Mouse (Mus musculus) lung, postnatal 0 days (tissue): ENCODE measurements at regions not wholly inside any gene's neighbourhood (a gene's known extent, or its start where the extent isn't known, plus 50 kb on each side); places are given as distances from the start of the nearest gene placed in this dataset.

ENCODE experiments used
- CTCF ChIP-seq: IDR thresholded peaks from 2 replicates; pipeline ENCODE4 v1.5.1; 2016; ENCODE audit warnings: antibody characterized with exemption, mild to moderate bottlenecking
- EP300 ChIP-seq: IDR thresholded peaks from 2 replicates; pipeline ENCODE4 v1.6.1; 2016; ENCODE audit warnings: antibody characterized with exemption, mild to moderate bottlenecking, control low read depth

DNA sequence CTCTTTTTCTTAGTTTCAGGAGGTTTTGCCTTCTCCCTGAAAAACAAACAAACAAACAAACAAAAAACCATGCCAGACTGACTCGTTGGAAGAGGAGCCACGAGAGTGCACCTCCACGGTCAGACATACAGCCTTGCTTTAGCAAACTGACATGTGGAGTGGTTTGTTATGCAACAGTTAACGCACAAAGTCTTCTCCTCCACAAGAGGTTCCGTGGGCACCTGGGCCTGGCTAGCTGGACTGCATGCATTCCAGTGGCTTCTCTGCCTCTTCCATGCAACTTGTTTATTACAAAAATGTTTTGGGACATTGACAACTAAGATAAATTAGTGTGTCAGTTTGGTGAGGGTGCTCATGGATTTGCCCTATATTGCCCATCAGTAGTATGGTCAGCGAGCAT is 110.3 kb downstream of the Far1 start:
- TF ChIP-seq CTCF (no peak), EP300 (no peak)
